Mouse (Mus musculus): ENCODE results near the gene Havcr1.
"Not testable (repeated sequence)": the region's sequence is repeated elsewhere in the genome, so short reads cannot be mapped to it uniquely, and the experiment has no call there.

Havcr1 gene

DNA sequence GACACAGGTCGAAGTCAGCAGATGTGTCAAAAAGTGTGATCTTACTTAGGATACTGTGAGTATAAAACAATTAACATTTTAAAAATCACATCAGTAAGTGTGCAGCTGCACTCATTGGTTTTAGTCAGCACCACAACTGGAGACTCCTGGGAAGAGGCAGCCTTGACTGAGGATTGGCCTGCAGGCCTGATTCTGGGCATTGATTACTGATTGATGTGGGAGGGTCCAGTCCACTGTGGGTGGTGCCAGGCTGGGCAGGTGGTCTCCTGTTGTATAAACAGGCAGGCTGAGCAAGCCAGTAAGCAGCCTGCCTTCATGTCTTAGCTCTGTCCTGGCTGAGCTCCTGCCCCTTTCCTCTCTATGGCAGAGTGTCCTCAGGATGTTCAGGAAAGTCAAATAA, at the start of gene Havcr1:
Gene Havcr1, plus strand, starts transcription at position 5 of the 400 bp plus-strand sequence.
- DNase-seq = not testable (repeated sequence)

- no peak for DNase-seq
These were observed 44.7 kb upstream of the Havcr1 start for GRCm38 (mm10) chr11:46690136-46690535.

DNA sequence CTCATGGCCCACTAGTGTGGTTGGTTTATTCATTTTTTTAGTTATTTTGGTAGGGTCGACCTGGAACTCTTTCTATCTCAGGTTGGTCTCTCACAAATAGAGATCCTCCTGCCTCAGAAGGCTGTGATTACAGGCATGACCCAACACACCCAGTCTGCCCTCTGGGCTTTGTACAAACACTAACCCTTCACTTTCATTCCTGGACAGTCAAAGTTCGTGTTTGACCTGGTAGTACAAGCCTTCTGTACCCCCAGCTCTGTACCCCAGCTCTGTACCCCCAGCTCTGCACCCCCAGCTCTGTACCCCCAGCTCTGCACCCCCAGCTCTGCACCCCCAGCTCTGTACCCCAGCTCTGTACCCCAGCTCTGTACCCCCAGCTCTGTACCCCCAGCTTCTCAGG, 39.0 kb upstream of the Havcr1 start:
- DNase-seq = not testable (repeated sequence)

DNA sequence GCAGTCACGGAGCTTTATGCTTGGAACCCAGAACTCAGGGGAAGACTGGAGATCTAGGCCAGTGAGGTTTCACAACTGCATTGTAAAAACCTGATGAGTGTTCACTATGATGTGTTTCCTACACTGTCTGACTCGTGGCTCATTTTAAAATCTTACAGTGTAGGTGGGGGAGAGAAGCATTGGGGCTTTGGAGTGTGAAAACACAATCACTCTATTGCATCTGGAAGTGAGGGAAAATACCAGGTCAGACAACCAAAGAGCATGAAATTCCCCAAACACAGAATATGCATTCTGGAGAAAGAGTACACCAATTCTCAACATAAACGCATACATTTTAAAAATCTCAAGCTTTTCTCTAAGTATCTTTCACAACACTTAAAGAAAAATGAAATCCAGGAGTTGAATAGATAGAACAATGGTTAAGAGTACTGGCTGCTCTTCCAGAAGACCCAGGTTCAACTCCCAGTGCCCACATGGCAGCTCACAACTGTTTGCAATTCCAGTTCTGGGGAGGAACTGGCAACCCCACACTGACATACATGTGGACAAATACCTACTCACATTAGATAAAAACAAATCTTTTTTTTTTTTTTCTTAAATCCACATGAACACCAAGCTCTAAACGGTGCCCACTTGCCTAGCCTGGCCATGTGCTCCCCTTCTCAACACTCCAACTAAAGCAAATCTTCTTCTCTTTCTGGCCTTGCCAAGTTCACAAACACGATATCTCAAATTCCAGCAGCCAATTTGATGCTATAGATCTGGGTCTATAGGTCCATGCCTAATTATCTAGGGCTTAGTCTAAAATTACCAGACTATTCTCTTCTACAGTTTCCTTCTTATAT, 37.2 kb upstream of the Havcr1 start:
- no peak for DNase-seq

- no peak for DNase-seq
These were observed 36.6 kb upstream of the Havcr1 start for GRCm38 (mm10) chr11:46698278-46698655.

DNA sequence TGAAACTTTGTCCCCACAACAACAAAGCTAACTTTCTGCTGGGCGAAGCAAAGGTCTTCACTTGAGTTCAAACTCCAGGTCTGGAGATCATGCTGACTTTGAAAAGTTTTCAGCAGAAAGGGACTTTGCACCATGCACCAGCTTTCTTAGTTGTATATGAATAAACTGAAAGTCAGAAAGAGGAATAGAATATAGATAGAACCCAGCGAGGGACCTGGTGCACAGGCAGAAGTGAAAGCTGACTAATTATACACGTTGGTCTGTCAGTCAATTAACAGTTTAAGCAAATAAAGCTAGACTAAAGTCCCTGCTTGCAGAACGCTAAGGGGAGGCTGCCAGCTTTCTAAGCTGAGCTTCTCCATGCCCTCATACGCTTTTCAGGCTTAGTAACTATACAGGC, 36.0 kb upstream of the Havcr1 start:
- DNase-seq = no peak

- no peak for DNase-seq
These were observed 28.1 kb upstream of the Havcr1 start, which contains the start of gene Timd2 for GRCm38 (mm10) chr11:46706664-46707356. Timd2 (minus strand) TSS chr11:46707061.

- no peak for DNase-seq
These were observed 3.3 kb upstream of the Havcr1 start for GRCm38 (mm10) chr11:46731541-46732070.

DNA sequence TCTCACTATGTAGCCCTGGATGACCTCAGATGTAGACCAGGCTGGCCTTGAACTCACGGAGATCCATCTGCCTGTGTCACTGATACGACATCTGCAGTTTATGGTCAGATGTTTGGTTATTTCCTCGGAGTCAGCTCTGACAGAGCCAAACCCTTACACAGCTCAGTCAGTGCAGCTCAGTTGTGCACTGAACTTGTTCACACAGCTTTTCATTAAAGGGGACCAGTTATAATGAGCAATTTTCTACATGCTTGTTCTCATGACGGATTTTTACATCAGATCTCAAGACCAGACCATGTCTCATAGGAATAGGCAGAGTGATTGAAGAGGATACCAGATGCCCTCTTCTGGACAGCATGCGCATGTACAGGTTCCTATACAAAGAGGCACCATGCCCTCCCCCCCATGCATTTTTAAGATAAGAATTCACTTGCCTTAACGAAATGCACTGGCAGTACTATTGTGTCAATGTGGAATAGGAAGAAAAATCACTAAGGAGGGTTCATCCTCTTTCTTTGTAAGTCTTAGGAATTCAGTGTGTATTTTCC, 1.6 kb upstream of the Havcr1 start:
- DNase-seq = no peak

DNA sequence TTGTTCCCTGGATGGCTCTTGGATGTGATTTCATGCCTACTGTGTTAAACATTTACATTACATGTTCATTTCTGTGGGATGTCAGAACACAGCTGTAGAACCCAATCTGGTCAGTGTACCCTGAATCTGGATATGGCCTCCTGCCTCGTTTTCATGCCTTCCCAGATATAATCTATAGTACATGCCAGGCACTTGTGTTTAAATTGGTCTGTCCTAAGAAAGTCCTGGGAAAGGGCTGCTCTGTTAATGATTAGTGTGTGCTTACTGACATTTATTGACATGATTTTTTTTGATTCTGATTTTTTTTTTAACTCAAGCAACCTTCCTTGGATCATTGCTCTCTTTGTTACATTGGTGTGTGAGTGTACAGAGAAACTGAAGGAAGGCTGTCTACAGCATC, 263 bp upstream of the Havcr1 start:
- DNase-seq = no peak

DNA sequence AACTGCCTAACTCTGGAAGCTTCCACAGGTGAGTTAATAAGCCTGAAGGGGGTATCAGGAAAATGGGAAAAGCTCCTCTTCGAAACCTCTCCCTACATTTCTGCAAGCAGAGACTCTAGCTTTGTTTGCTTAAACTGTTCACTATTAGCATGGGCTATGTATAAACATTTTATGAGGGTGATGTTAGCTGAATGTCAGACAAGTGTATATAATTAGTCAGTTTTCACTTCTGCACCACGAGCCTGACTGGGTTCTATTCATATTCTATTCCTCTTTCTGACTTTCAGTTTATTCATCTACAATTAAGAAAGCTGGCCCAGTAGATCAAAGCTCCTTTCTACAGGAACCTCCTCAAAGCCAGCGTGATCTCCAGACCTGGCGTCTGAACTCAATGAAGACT, 4.6 kb downstream of the Havcr1 start:
- no peak for DNase-seq

GRCm38 (mm10) chr11:46740886-46741285, 6.0 kb downstream of the Havcr1 start:
- no peak for DNase-seq

GRCm38 (mm10) chr11:46741716-46742115, 6.8 kb downstream of the Havcr1 start:
- DNase-seq = no peak

DNA sequence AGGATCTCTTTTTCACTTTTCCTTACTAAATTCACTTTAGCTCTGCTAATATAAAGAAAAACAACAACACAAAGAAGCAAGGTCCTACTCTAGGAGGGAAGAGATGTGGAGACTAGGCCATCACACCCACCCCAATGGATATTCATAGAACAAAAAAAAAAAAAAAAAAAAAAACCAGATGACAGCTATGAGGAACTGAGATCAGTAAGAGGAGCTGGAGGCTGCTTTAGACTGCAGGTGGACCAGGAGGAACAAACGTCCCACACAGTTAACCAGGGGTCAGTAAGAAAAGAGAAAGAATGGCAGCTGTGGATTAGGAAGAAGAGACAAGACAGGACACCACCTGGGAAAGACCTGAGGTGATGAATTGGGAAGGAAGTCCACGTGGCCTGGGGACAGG, 13.1 kb downstream of the Havcr1 start:
- DNase-seq = no peak

DNA sequence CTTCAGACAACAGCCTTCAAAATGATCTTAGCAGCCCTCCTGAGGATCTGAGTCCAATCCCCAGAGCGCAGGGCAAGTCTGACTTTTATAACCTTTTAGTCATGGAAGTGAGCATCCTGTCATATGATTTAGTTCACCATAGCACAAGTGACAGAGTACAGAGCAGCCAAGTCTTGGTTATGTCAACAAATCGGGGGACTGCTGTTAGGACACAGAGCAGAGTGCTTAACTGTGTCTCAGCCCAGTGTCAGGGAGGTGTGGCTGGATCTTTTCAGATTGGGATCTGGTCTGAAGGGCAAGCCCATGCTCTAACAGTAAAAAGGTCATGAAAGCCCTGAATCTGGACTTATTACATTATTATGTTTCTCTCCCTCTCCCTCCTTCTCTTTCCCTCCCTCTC, 18.8 kb downstream of the Havcr1 start:
- DNase-seq = no peak

DNA sequence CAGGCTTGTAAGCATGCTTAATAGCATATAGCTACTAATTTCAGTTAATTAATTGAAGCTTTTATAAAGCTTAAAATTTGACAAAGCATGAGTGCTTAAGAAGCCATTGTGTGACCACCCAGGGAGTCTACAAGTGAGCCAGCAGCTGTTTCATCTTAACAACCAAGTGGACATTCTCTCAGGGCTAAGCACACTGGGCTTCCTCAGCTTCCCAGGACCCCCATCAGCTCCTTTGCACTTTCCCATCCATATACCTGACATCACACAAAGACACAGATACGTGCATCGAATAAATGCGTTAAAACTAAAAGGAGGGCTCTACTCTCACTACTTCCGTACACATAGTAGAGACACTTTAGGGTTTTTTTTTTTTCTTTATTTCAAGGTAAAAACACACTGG, 19.8 kb downstream of the Havcr1 start:
- no peak for DNase-seq

- not testable (repeated sequence) for DNase-seq
These were observed 20.8 kb downstream of the Havcr1 start for GRCm38 (mm10) chr11:46755714-46756113.

GRCm38 (mm10) chr11:46776879-46777278, 42.0 kb downstream of the Havcr1 start:
- DNase-seq = no peak

DNA sequence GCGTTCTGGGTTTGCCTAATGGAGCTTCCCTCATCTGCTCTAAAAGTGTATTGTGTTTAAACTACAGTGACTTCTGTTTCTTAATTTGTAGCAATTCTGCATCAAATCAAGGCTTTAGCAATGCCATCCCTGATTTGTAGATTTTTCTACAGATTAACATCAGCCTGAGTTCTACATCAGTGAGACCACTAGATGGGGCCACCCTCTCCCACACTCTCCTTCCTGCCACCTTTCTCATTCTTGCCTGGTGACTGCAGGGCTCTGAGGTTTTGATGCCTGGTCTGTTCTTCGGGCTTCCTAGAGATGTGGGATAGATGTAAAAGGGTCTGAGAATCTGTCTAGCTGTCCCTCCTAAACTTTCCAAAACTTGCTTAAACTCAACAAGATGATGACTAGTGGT, 44.9 kb downstream of the Havcr1 start:
- DNase-seq = no peak

- DNase-seq = no peak
These were observed 69.6 kb downstream of the Havcr1 start for GRCm38 (mm10) chr11:46804440-46804839.

DNA sequence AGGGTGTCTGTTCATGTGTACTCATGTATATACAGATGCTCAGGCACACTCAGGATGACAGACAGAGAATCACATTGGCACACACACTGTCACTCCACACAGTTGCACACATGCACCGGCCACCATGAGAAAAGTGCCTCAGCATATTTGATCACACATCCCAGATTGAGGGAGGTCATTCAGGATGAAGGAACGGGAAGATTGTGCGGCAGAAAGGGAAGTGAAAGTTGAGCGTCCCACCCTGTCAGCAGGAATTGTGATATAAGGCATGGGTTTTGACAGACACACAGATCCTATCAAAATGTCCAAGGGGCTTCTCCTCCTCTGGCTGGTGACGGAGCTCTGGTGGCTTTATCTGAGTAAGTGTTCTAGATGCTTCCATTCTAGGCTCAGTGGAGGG, 75.6 kb downstream of the Havcr1 start, which contains the start of gene Timd4:
Gene Timd4, plus strand, starts transcription at position 290 of the 400 bp plus-strand sequence.
- no peak for DNase-seq

DNA sequence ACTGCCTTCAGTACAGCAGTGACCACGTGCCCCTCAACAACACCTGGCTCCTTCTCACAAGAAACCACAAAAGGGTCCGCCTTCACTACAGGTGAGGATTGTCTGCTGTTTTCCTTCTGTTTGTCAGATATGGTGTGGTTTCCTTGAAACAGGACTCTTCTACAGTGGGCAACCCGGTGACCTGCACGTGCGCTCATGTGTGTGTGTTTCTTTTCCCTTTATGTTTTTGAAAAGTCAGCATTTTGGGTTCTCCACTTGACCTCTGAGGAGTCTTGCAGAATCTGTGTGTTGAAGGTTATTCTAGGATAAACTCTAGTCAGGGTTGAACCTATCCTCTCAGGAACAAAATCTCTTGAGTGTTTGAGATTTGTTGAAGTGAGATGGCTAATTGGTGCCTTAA, 82.8 kb downstream of the Havcr1 start:
- DNase-seq = no peak

- DNase-seq = no peak
These were observed 85.0 kb downstream of the Havcr1 start for GRCm38 (mm10) chr11:46819930-46820329.
